Mouse (Mus musculus) cortical plate, adult 2 months (tissue): ENCODE results near the gene Kbtbd3.

ENCODE experiments used
- CTCF ChIP-seq: fragments of 200-500 bp; IDR thresholded peaks from 2 replicates; pipeline ENCODE4 v1.5.1; 2011; ENCODE audit warnings: mild to moderate bottlenecking, control low read depth, low read length; ENCODE audit not compliant: insufficient read depth; ENCODE audit errors: extremely low read depth
- POLR2A ChIP-seq: fragments of 200-500 bp; IDR thresholded peaks from 2 replicates; pipeline ENCODE4 v1.6.1; 2011; ENCODE audit warnings: mild to moderate bottlenecking, low read length, control low read depth; ENCODE audit not compliant: insufficient read depth; ENCODE audit errors: extremely low read depth

- TF ChIP-seq POLR2A, result peak; percentile 97
- no peak for TF ChIP-seq CTCF
Measured at GRCm38 (mm10) chr9:4309351-4310085, at the start of gene Kbtbd3, which contains the start of gene Aasdhppt.
